Mouse (Mus musculus) layer of hippocampus, postnatal 36 days (tissue): Measurements from ENCODE around the gene Tpm1. TPM values are rescaled to one million over a fixed set of nuclear protein-coding genes. Genes with fewer than 3 reads are reported as not detected.

Experiments
- DNase-seq, 2 experiments: peaks; one replicate each; pipeline ENCODE4 v3.0.0; 2022
- total RNA-seq, 2 experiments: library from RNA; stranded (reverse); gene quantifications; 2 replicates each; pipeline ENCODE4 v1.2.3; 2021

Gene Tpm1
- total RNA-seq, 2 experiments from 2014 or later = 219 to 236 TPM

DNA sequence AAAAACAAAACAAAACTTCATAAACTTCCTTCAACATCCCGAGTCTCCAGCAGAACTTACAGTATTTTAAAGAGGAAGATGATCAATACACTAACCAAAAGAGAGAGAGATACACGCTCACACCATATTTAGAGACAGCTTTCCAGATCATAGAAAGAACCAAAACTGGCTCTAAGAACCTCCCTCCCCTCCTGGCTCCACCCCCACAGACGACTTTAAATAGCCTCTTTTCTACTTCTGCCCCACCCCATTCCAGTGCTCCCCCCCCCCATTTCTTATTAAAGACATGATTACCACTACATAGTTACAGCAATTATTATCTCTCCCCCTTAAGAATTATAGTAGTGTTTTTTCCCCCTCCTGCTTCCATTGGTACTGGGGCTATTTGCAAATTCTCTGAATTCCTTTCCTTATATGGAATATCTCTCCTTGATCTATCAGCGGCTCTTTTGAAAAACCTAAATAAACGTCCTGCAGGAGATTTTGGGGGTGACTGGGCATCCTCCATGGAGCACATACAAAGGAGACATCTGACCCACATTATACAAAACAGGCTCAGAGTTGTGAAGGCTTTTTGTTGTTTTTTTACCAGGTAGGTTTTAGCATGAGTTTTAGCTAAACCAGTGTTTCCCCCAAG lies 3.1 kb downstream of the Tpm1 start:
- no peak for DNase-seq

- DNase-seq = no peak
Measured at GRCm38 (mm10) chr9:67045306-67045675, 3.9 kb downstream of the Tpm1 start.

- DNase-seq = peak; percentile 60 to 63
Measured at GRCm38 (mm10) chr9:67044551-67045305, 4.5 kb downstream of the Tpm1 start.

DNA sequence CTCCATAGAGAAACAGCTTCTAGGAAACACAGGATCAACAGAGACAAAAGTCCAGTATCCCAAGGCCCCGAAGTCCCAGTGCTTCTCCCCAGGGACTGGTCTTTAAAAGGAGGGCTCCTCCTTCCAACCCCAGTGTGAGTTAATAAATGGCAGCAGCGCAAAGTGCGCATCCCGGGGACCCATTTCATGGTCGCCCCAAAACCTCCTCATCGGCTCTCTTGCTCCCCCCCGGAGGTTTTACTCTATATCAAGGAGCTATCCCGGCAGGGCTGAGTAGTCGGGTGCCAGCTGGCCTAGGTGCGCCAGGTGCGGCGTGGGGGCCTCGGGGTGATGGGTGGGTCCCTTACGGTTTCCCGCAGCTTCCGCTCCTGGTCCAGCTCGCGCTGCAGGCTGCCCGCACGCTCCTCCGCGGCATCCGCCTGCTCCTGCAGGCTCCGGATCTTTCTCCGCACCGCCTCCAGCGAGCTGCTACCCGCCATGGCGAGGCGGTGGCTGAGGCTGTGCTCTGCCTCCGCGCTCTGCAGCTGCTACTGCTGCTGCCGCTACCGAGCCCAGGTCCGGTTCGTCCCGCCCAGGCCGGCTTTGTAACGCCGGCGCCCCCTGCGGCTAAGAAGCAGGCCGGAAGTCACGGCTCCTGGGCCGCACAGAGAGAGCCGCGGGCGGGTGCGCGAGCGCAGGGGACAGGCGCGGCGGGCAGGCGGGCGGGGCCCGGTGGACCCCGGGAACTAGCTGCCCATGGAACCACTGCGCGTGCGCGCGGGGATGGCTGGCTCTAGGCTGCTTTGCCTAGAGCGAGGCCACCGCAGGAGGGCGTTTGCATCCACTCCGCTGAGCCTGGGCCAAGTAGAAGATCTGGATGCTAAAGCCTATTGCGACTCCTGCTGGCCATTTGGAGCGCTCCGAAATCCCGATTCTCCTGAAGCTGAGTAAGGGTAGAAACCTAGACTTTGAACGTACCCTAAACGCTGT lies 5.7 kb downstream of the Tpm1 start:
- peak; percentile 99 for DNase-seq

DNA sequence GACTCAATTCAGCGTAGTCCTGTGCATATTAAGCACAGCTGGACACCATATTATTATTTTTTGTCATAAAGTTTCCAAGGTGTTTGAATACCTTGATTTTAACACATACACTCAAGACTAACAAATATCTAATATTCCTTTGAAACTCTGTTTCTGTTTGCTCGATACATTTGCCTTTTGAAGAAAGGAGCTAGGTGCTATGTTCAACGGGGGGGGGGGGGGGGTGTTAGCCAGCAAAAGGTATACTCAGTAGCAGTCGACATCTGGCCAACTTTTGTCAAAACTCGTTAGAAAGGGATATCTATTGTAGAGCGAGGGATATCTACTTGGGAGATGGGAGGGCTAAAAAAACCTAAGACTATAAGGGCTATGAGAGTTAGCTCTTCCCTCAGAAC lies 6.4 kb downstream of the Tpm1 start:
- no peak for DNase-seq

- no peak for DNase-seq
Measured at GRCm38 (mm10) chr9:67041840-67042812, 7.1 kb downstream of the Tpm1 start.

GRCm38 (mm10) chr9:67040963-67041839 lies 8.0 kb downstream of the Tpm1 start:
- DNase-seq = no peak

- DNase-seq = no peak
Measured at GRCm38 (mm10) chr9:67039867-67040266, 9.3 kb downstream of the Tpm1 start.

GRCm38 (mm10) chr9:67038686-67039085 lies 10.5 kb downstream of the Tpm1 start:
- no peak for DNase-seq

- no peak for DNase-seq
Measured at GRCm38 (mm10) chr9:67037666-67038065, 11.5 kb downstream of the Tpm1 start.

DNA sequence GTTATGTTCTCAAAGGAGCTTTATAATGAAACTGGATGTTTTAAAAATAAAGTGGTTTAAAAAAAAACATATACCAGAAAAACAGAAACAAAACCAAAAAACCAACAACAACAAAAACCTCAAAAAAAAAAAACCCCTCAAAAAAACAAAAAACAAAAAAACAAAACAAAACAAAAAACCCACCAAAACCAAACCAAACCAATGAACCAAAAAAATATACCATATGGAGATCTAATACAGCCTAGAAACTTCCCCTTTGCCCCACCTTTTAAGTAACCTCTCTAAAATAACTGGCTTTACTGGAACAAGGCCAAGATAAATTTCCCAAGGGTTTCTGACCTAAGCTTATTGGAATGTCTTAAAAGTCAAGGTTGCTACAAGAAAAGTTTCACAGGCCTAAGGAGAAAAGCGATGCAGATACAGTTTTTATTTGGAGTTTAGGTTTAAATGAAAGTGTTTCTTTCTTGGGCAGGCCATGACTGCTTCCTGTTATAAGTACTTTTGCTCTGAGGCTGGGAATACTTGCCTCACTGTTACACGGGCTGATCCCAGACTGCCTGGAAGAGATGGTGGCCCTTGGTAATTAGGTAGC lies 12.6 kb downstream of the Tpm1 start:
- DNase-seq = no peak

DNA sequence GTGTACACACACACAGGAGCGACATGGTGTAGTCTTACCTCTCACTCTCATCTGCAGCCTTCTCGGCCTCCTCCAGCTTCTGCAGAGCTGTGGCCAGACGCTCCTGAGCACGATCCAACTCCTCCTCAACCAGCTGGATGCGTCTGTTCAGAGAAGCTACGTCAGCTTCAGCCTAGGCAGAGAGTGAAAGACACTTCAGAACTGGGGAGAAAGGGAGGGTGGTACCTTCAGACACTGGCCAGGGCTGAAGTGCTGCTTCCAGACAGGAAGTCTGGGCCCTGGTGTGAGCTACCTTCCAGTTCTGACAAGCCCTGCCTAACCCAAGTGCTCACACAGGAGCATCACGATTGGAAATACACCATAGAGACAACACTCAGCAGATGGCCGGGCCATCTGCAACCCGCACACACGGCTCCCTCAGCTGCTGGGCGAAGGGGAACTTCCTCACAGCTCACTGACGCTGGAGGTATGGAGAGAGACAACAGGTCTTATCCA lies 13.2 kb downstream of the Tpm1 start:
- peak; percentile 66 to 73 for DNase-seq

- no peak for DNase-seq
Measured at GRCm38 (mm10) chr9:67034677-67035076, 14.5 kb downstream of the Tpm1 start.

DNA sequence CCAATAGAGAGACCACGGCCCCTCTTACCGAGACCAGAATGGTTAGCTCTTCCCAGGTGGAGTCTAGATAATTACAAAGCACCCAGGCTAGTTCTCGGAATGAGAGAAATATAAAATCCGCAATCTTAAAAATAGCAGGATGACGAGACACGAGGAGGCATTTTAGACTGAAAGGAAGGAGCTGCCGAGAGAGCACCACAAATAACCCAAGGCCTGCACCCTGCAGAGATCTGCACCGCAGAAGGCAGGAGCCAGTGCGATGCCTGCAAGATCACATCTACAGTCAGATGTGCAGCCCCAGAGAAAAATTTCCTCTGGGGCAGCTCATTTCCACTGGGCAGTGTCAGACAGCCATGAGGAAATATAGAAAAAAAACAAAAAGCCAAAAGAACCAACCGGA lies 16.2 kb downstream of the Tpm1 start:
- no peak for DNase-seq

- no peak for DNase-seq
Measured at GRCm38 (mm10) chr9:67032611-67033010, 16.6 kb downstream of the Tpm1 start.

GRCm38 (mm10) chr9:67029518-67029917 lies 19.7 kb downstream of the Tpm1 start:
- no peak for DNase-seq

GRCm38 (mm10) chr9:67028929-67029328 lies 20.3 kb downstream of the Tpm1 start:
- no peak for DNase-seq

DNA sequence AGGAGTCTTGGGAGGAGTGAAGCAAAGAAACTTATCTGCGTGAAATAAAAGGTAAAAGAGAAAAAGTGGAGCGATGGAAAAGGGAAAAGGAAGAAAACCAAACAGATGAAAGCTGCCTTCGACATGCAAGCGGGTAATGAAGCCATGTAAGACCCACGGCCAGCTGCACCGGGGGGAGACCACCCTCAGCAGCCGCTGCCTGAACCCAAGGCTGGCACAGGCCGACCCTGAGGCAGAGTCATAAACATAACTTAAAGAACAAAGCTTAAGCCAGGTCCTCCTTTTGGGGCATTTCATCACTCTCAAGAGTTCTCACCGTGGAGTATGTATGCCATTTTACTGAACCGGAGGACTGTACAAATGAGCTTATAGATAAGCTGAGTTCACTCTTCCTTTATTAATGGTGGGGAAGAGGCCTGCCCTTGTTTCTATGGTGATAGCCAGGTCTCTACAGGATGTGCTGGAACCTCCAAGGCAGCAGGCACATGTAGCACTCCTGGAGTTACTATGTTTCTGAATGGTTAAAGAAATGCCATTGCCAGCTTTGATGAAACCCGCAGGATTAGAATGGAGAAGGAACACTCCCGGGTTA lies 21.0 kb downstream of the Tpm1 start:
- no peak for DNase-seq

DNA sequence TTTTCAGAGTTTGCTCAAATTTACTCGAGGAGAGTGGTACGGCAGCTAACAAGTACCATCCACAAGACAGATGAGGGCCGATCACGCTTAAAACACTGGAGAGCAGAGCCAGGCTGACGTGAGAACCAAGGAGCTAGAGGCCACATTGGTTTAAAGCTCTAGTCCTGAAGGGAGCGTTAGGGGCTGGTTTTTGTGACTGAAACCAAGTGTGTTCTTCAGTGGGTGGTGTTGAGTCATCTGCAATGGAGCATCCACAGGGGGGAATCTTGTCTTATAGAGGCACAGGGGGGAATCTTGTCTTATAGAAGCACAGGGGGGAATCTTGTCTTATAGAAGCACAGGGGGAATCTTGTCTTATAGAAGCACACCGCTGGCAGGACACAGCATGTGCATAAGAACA lies 22.3 kb downstream of the Tpm1 start:
- DNase-seq = no peak

- DNase-seq = no peak
Measured at GRCm38 (mm10) chr9:67026061-67026460, 23.1 kb downstream of the Tpm1 start.
